Mouse (Mus musculus): ENCODE results near the gene Trp53i13. TPM values are rescaled to one million over a fixed set of nuclear protein-coding genes. Genes with fewer than 3 reads are reported as not detected.
A peak's percentile ranks its signal among the peaks of the same experiment; 100 is the strongest.

The Trp53i13 gene
- polyA plus RNA-seq, 1 experiment from 2014 or later, result 26.3 TPM

DNA sequence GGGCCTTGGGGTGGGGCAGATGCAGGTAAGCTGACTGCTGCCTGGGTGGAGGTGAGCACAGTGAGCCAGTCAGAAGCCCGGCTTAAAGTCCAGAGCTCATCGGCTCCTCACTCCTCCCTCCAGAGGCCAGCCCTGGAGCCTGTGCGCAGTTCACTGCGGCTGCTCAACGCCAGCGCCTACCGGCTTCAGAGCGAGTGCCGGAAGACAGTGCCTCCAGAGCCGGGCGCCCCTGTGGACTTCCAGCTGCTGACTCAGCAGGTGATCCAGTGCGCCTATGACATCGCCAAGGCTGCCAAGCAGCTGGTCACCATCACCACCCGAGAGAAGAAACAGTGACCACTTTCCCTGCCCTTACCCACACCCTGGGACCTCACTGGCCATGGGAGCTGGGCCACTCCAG is 9.5 kb downstream of the Trp53i13 start:
- no peak overlapping the region for H3K9ac ChIP-seq
- no peak overlapping the region for H3K4me2 ChIP-seq
- 83% methylated on average over 14 of the region's 14 CpGs for WGBS
- H3K27me3 ChIP-seq, result no peaks in the 10 kb centered on the region
- H3K4me3 ChIP-seq, result no peak overlapping the region
- H3K27ac ChIP-seq, result no peak overlapping the region
- peaks cover 21% of the 10 kb centered on the region for H3K4me1 ChIP-seq (replicated peaks)
- no peaks in the 10 kb centered on the region for H3K9me3 ChIP-seq (replicated peaks)
- ATAC-seq (replicated peaks; ENCODE audit: insufficient number of reproducible peaks, insufficient read depth, low FRiP score, low read depth), result no peak
- peaks cover 40% of the 10 kb centered on the region for H3K36me3 ChIP-seq

DNA sequence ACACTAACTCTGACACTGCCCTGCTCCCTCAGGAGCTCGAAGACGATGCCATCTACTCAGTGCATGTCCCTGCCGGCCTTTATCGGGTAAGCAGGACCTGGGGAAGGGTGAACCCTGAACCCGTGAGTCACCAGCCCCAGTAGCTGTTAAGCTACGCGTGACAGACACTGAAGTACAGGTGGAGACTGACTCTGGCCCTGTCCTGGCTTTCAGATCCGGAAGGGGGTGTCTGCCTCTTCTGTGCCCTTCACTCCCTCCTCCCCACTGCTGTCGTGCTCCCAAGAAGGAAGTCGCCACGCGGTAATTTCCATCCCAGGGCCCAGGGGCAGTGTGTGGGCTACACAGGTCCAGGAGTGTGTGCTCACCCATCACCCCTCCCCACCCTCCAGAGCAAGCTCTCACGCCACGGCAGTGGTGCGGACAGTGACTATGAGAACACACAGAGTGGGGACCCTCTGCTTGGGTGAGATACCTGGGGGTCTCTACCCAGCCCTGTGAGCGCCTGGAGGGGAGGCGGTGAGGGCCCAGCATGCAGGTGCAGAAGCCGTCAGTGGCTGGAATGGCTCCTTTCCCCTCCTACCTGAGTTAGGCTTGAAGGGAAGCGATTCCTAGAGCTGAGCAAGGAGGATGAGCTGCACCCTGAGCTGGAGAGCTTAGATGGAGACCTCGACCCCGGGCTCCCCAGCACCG is 10.3 kb downstream of the Trp53i13 start:
- peaks cover 48% of the 10 kb centered on the region for H3K36me3 ChIP-seq

DNA sequence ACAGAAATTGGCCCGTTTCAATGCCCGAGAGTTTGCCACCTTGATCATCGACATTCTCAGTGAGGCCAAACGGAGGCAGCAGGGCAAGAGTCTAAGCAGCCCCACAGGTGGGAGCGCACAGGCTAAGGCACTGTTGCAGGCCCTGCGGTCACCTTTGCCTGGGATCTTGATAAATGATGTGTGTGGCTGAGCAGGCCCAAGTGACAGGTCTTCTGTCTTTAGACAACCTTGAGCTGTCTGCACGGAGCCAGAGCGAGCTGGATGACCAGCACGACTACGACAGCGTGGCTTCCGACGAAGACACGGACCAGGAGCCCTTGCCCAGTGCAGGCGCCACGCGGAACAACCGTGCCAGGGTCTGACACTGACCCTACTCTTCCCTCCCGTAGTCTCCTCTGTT is 11.4 kb downstream of the Trp53i13 start:
- Histone ChIP-seq H3K4me3 (no peak overlapping the region), H3K4me1 (replicated peaks) (peaks cover 30% of the 10 kb centered on the region), H3K9me3 (replicated peaks) (no peaks in the 10 kb centered on the region), H3K27ac (no peak overlapping the region), H3K4me2 (no peak overlapping the region), H3K27me3 (no peaks in the 10 kb centered on the region), H3K9ac (no peak overlapping the region), H3K36me3 (peaks cover 59% of the 10 kb centered on the region)
- no peak for ATAC-seq (replicated peaks; ENCODE audit: insufficient number of reproducible peaks, insufficient read depth, low FRiP score, low read depth)
- WGBS, result 93% methylated on average over 19 of the region's 19 CpGs

More for the DNA sequence above, 10.3 kb downstream of the Trp53i13 start:
- no peak overlapping the region for H3K9ac ChIP-seq
- H3K9me3 ChIP-seq (replicated peaks), result no peaks in the 10 kb centered on the region
- no peak overlapping the region for H3K4me3 ChIP-seq
- no peaks in the 10 kb centered on the region for H3K27me3 ChIP-seq
- 86% methylated on average over 22 of the region's 22 CpGs for WGBS
- peaks cover 30% of the 10 kb centered on the region for H3K4me1 ChIP-seq (replicated peaks)
- H3K27ac ChIP-seq, result no peak overlapping the region
- H3K4me2 ChIP-seq, result no peak overlapping the region
- ATAC-seq (replicated peaks; ENCODE audit: insufficient number of reproducible peaks, insufficient read depth, low FRiP score, low read depth), result no peak

DNA sequence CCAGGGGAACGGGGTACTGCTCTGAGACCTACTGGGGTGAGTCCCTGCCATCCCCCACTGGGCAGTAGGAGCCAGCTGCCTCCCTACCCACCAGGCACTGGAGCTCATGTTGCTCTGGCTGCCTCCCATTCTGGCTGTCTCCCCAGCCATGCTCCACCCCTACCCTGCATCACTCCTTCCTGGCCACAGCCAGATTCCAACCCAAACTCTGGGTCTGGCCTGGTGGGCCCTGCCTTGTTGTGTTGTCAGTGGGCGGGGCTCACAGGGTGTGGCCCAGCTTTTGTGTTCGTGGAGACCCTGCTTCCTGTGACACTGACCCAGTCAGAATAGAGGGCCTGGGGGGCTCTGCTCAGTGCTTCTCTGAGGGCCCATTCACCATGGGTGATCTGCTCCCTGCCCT is 12.3 kb downstream of the Trp53i13 start:
- H3K4me1 ChIP-seq (replicated peaks), result peaks cover 29% of the 10 kb centered on the region
- H3K9me3 ChIP-seq (replicated peaks), result no peaks in the 10 kb centered on the region
- no peak overlapping the region for H3K4me2 ChIP-seq
- H3K4me3 ChIP-seq, result no peak overlapping the region
- H3K9ac ChIP-seq, result no peak overlapping the region
- peaks cover 61% of the 10 kb centered on the region for H3K36me3 ChIP-seq
- H3K27ac ChIP-seq, result no peak overlapping the region; the same call in 1 of the 2 replicates
- ATAC-seq (replicated peaks; ENCODE audit: insufficient number of reproducible peaks, insufficient read depth, low FRiP score, low read depth), result no peak
- 66% methylated on average over 3 of the region's 3 CpGs for WGBS
- H3K27me3 ChIP-seq, result no peaks in the 10 kb centered on the region

DNA sequence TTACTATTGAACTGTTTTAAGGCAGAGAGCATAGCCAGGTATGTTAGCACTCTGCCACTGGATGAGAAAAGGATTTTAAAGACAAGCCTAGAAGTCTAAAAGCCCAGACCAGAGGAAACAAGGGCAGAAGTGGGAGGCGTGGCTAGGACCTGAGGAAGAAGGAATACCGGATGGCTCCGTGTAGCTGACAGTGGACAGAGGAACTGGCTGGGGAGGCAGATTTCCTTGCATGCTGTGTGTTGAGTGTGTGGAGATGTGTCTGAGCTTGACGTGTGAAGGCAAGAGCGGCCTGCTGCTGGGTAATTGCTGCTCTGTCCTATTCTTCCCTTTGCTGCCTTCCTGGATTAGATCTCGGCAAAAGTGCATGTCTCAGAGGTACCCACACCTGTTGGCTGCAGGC is 13.3 kb downstream of the Trp53i13 start:
- Histone ChIP-seq H3K36me3 (peaks cover 61% of the 10 kb centered on the region), H3K4me3 (no peak overlapping the region), H3K27me3 (no peaks in the 10 kb centered on the region), H3K9ac (no peak overlapping the region), H3K4me1 (replicated peaks) (peaks cover 36% of the 10 kb centered on the region), H3K4me2 (no peak overlapping the region), H3K27ac (peak overlapping the region; percentile 13; the same call in 1 of the 2 replicates), H3K9me3 (replicated peaks) (no peaks in the 10 kb centered on the region)
- ATAC-seq (replicated peaks; ENCODE audit: insufficient number of reproducible peaks, insufficient read depth, low FRiP score, low read depth), result no peak
- 73% methylated on average over 6 of the region's 6 CpGs for WGBS

DNA sequence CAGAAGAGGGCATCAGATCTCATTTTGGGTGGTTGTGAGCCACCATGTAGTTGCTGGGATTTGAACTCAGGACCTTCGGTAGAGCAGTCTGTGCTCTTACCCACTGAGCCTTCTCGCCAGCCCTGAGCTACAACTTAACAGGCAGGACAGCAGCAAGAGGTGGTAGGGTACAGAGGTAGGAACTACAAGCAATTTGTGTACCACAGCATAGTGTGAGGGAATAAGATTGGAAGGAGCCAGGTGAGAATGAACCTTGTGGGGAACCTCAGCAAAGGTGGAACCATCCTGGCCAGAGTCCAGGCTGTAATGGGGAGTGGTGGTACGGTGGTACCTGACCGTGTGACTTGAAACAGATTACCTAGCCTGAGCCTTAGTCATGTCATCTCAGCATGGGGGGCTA is 13.8 kb downstream of the Trp53i13 start:
- no peak overlapping the region for H3K4me3 ChIP-seq
- no peak for ATAC-seq (replicated peaks; ENCODE audit: insufficient number of reproducible peaks, insufficient read depth, low FRiP score, low read depth)
- H3K4me1 ChIP-seq (replicated peaks), result peaks cover 41% of the 10 kb centered on the region
- no peak overlapping the region for H3K9ac ChIP-seq
- no peaks in the 10 kb centered on the region for H3K27me3 ChIP-seq
- no peak overlapping the region for H3K27ac ChIP-seq
- no peaks in the 10 kb centered on the region for H3K9me3 ChIP-seq (replicated peaks)
- H3K4me2 ChIP-seq, result no peak overlapping the region
- 92% methylated on average over 4 of the region's 4 CpGs for WGBS
- peaks cover 57% of the 10 kb centered on the region for H3K36me3 ChIP-seq

DNA sequence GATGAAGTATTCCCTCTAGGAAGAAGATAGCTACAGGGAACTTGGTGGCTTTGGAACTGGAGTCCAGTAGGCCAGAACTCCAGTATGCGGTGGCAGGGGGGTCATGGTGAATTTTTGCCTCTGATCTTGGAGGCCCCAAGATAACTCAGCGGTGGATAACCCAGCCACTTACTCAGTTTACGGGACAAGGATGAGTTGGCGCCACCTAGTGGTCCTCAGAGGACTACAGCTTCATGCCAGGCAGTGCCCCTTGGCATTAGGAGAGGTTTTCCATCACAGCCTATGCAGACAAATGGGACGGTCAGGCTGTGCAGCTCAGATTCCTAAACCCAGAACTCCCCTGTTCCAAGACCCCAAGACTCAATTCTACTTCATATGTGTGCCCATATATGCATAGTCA is 14.4 kb downstream of the Trp53i13 start:
- H3K4me1 ChIP-seq (replicated peaks), result peaks cover 44% of the 10 kb centered on the region
- H3K4me3 ChIP-seq, result no peak overlapping the region
- no peak overlapping the region for H3K4me2 ChIP-seq
- no peaks in the 10 kb centered on the region for H3K9me3 ChIP-seq (replicated peaks)
- ATAC-seq (replicated peaks; ENCODE audit: insufficient number of reproducible peaks, insufficient read depth, low FRiP score, low read depth), result no peak
- peaks cover 51% of the 10 kb centered on the region for H3K36me3 ChIP-seq
- H3K9ac ChIP-seq, result no peak overlapping the region
- no peaks in the 10 kb centered on the region for H3K27me3 ChIP-seq
- WGBS, result 19% methylated on average over 5 of the region's 5 CpGs
- H3K27ac ChIP-seq, result 0 out of 2 replicates have a peak overlapping the region, but pooled peaks have one; percentile 5

DNA sequence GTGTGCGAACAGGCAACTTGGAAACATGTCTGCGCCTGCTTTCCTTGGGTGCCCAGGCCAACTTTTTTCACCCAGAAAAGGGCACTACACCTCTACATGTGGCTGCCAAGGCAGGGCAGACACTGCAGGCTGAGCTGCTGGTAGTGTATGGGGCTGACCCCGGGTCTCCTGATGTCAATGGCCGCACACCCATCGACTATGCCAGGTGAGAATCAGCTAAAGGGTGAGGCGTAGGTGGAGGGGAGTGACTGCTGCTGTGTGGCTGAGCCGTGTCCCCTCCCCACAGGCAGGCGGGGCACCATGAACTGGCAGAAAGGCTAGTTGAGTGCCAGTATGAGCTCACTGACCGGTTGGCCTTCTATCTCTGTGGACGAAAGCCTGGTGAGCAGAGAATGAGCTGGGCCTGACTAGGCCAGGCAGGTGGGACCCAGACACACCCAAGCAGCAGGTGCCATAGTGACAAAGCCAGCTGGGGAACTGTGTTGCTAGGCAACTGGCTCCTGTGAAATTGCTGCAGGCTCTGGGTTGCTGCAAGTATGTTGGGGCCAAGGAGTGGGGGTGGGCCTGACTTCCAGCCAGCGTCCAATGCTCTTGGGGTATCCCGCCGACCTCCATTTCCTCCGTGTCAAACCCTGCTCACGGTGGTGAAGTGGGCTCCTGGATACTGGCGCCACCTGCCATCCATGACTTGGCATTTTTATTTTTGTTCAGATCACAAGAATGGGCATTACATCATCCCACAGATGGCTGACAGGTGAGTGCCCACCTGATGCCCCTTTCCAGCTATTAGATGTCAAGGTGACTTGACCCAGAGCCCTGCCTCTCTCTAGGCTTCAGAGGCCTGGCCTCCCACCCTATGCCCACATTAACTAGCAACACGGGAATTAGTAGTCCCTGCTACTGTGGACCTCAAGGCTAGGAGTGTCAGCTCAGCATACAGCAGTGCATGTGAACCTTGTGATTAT is 15.1 kb downstream of the Trp53i13 start:
- Histone ChIP-seq H3K9me3 (replicated peaks) (no peaks in the 10 kb centered on the region), H3K9ac (no peak overlapping the region), H3K4me1 (replicated peaks) (peaks cover 52% of the 10 kb centered on the region), H3K4me3 (no peak overlapping the region), H3K27ac (0 out of 2 replicates have a peak overlapping the region, but pooled peaks have one; percentile 5), H3K4me2 (no peak overlapping the region), H3K27me3 (no peaks in the 10 kb centered on the region), H3K36me3 (peaks cover 44% of the 10 kb centered on the region)
- 87% methylated on average over 17 of the region's 17 CpGs for WGBS
- no peak for ATAC-seq (replicated peaks; ENCODE audit: insufficient number of reproducible peaks, insufficient read depth, low FRiP score, low read depth)

DNA sequence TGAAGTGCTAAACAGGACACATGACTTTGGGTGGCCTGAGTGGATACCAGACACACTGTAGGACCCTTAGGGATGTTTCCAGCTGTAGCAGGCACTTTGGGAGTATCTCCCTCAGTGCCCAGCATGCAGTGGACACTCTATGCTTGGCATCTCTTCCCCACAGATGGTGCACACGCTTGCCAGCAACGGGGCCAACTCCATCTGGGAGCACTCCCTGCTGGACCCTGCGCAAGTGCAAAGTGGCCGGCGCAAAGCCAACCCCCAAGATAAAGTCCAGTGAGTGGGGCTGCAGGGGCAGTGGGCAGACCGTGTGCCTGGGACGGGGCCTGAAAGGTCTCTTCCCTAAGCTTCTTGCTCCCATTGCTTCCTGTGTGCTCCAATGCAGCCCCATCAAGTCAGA is 16.4 kb downstream of the Trp53i13 start:
- H3K4me1 ChIP-seq (replicated peaks), result peaks cover 64% of the 10 kb centered on the region

DNA sequence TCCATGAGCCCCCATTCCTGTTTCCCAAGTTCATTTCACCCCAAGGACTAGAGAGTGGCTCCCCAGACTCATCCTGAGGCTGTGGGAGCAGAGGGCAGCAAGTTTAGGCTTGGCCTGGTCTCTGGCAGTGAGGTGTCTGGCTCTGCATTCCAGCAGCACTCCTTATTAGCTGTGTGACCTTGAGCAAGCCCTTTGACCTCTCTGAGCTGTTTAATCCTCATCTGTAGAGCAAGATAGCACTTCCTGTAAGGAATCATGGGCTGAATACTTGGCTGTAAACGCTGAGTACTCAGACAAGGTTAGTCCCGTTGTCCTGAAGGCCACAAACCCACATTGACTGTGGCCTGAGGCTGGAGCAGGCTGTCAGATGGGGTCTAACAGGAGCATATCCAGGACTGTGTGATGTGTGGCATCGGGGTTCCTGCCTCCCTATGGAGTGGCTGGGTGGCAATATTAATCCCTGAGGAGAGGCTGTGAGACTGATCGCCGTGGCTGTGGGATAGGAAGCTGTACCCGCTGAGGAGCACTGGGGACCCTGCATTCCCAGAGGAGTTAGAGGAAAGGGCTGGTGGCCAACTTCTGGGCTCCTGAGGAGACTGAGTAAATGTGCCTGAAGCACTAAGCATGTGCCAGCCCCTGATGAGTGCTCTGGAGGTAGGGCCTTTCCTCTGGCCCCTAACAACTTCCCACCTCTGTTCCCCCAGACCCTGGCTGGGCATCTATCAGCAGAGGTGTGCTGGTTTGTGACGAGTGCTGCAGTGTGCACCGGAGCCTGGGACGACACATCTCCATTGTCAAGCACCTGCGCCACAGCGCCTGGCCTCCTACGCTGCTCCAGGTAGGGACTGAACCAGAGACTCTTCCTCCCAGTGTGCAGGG is 17.3 kb downstream of the Trp53i13 start:
- Histone ChIP-seq H3K36me3 (peaks cover 27% of the 10 kb centered on the region; the same call in 1 of the 2 replicates), H3K4me1 (replicated peaks) (peaks cover 67% of the 10 kb centered on the region), H3K27me3 (no peaks in the 10 kb centered on the region), H3K9ac (peak overlapping the region; percentile 28; the same call in 1 of the 2 replicates), H3K9me3 (replicated peaks) (no peaks in the 10 kb centered on the region), H3K4me3 (no peak overlapping the region), H3K4me2 (peak overlapping the region; percentile 9; the same call in 1 of the 2 replicates), H3K27ac (peak overlapping the region; percentile 89)
- no peak for ATAC-seq (replicated peaks; ENCODE audit: insufficient number of reproducible peaks, insufficient read depth, low FRiP score, low read depth)
- WGBS, result 68% methylated on average over 12 of the region's 12 CpGs

More for the DNA sequence above, 16.4 kb downstream of the Trp53i13 start:
- H3K9ac ChIP-seq, result no peak overlapping the region
- WGBS, result 78% methylated on average over 7 of the region's 7 CpGs
- no peak overlapping the region for H3K4me2 ChIP-seq
- H3K27ac ChIP-seq, result no peak overlapping the region
- H3K27me3 ChIP-seq, result no peaks in the 10 kb centered on the region
- no peak for ATAC-seq (replicated peaks; ENCODE audit: insufficient number of reproducible peaks, insufficient read depth, low FRiP score, low read depth)
- no peak overlapping the region for H3K4me3 ChIP-seq
- no peaks in the 10 kb centered on the region for H3K9me3 ChIP-seq (replicated peaks)
- H3K36me3 ChIP-seq, result peaks cover 32% of the 10 kb centered on the region
